Mouse (Mus musculus): ENCODE measurements around the gene Sptbn2. TPM values are rescaled to one million over a fixed set of nuclear protein-coding genes. Genes with fewer than 3 reads are reported as not detected.

Gene Sptbn2
- polyA plus RNA-seq, 2 experiments from 2014 or later: 0.11 to 0.17 TPM

GRCm38 (mm10) chr19:4785206-4785605 lies 74.2 kb downstream of the Sptbn2 start:
- ATAC-seq: no peak

- no peak for ATAC-seq
Observed at GRCm38 (mm10) chr19:4786313-4786712, 75.3 kb downstream of the Sptbn2 start.

- peak; percentile 3 for ATAC-seq
Observed at GRCm38 (mm10) chr19:4793281-4793830, 82.4 kb downstream of the Sptbn2 start.

- ATAC-seq: peak; percentile 97
Observed at GRCm38 (mm10) chr19:4793831-4794422, 83.0 kb downstream of the Sptbn2 start, which contains the start of gene Rbm4. Gene Rbm4, minus strand, starts transcription at chr19:4793901.

- ATAC-seq: no peak
Observed at GRCm38 (mm10) chr19:4795929-4796328, 85.0 kb downstream of the Sptbn2 start.

GRCm38 (mm10) chr19:4797846-4798245 lies 86.9 kb downstream of the Sptbn2 start:
- ATAC-seq: no peak

- no peak for ATAC-seq
Observed at GRCm38 (mm10) chr19:4799083-4799482, 88.1 kb downstream of the Sptbn2 start.

Other genes starting within 250 kb of the Sptbn2 start
- gene Syt12, start 233.7 kb upstream of the Sptbn2 start, polyA plus RNA-seq (2017; shearing (Covaris generic)): under 1 TPM in 1 of 2 experiments, not detected in 1; 0.14 TPM
- gene 2010003K11Rik, start 212.6 kb upstream of the Sptbn2 start, polyA plus RNA-seq (2017; shearing (Covaris generic)): not detected
- 1 to 10 TPM; 1.0 to 1.5 TPM for gene Pcx, start 200.7 kb upstream of the Sptbn2 start, polyA plus RNA-seq (2017; shearing (Covaris generic))
- gene Lrfn4, start 95.5 kb upstream of the Sptbn2 start, polyA plus RNA-seq (2017; shearing (Covaris generic)): under 1 TPM in 1 of 2 experiments, not detected in 1; 0.31 TPM
- gene Rce1, start 85.5 kb upstream of the Sptbn2 start, polyA plus RNA-seq (2017; shearing (Covaris generic)): 10 to 100 TPM; 38.4 to 47.2 TPM
- not detected for gene Gm960, start 12.5 kb upstream of the Sptbn2 start, polyA plus RNA-seq (2017; shearing (Covaris generic))
- gene Rbm4b, start 45.3 kb downstream of the Sptbn2 start, polyA plus RNA-seq (2017; shearing (Covaris generic)): 100 to 1,000 TPM in 1 of 2 experiments, 10 to 100 TPM in 1; 87.2 to 107 TPM
- gene Rbm4, start 82.7 kb downstream of the Sptbn2 start, polyA plus RNA-seq (2017; shearing (Covaris generic)): 10 to 100 TPM; 25.8 to 50.9 TPM
- gene Gm21992, start 100.4 kb downstream of the Sptbn2 start, polyA plus RNA-seq (2017; shearing (Covaris generic)): 10 to 100 TPM; 36.1 to 36.5 TPM
- gene Rbm14, start 100.5 kb downstream of the Sptbn2 start, polyA plus RNA-seq (2017; shearing (Covaris generic)): 10 to 100 TPM; 18.3 to 54.9 TPM
- 100 to 1,000 TPM in 1 of 2 experiments, 10 to 100 TPM in 1; 94.7 to 162 TPM for gene Ccs, start 128.2 kb downstream of the Sptbn2 start, polyA plus RNA-seq (2017; shearing (Covaris generic))
- gene Ccdc87, start 128.2 kb downstream of the Sptbn2 start, polyA plus RNA-seq (2017; shearing (Covaris generic)): not detected
- under 1 TPM; 0.66 to 0.67 TPM for gene Ctsf, start 144.0 kb downstream of the Sptbn2 start, polyA plus RNA-seq (2017; shearing (Covaris generic))
- not detected for gene Actn3, start 166.7 kb downstream of the Sptbn2 start, polyA plus RNA-seq (2017; shearing (Covaris generic))
- 1 to 10 TPM; 6.3 to 6.7 TPM for gene Zdhhc24, start 167.5 kb downstream of the Sptbn2 start, polyA plus RNA-seq (2017; shearing (Covaris generic))
- gene Bbs1, start 195.5 kb downstream of the Sptbn2 start, polyA plus RNA-seq (2017; shearing (Covaris generic)): 1 to 10 TPM in 1 of 2 experiments, not detected in 1; 1.4 TPM
- 10 to 100 TPM; 38.4 to 59.4 TPM for gene Dpp3, start 217.1 kb downstream of the Sptbn2 start, polyA plus RNA-seq (2017; shearing (Covaris generic))
- gene Peli3, start 232.0 kb downstream of the Sptbn2 start, polyA plus RNA-seq (2017; shearing (Covaris generic)): under 1 TPM in 1 of 2 experiments, not detected in 1; 0.25 TPM